Mouse (Mus musculus): ENCODE measurements at regions not wholly inside any gene's neighbourhood (a gene's known extent, or its start where the extent isn't known, plus 50 kb on each side); places are given as distances from the start of the nearest gene placed in this dataset.

GRCm38 (mm10) chr3:54634456-54634855 lies 58.2 kb upstream of the Supt20 start:
- Histone ChIP-seq H3K4me3 (ENCODE audit: insufficient read depth, low read depth, low read length) (no peak overlapping the region), H3K27ac (ENCODE audit: insufficient read depth, low read depth, low read length) (no peak overlapping the region), H3K4me1 (ENCODE audit: control insufficient read depth, insufficient read depth, low read length) (no peaks in the 10 kb centered on the region)
- whole genome bisulfite sequencing, result 94% methylated on average over 10 of the region's 10 CpGs
- TF ChIP-seq CTCF (IDR thresholded peaks at IDR 0.05; ENCODE audit: insufficient read depth, low read depth, low read length) (no peak), POLR2A (IDR thresholded peaks at IDR 0.05; ENCODE audit: insufficient read depth, low read depth, low read length) (no peak)
